Mouse (Mus musculus): ENCODE data around the gene Wnt2b.

GRCm38 (mm10) chr3:104994415-104994841 is 32.7 kb upstream of the Wnt2b start:
- no peak for TF ChIP-seq CTCF (IDR thresholded peaks at IDR 0.05; ENCODE audit: low read depth, low read length)
- TF ChIP-seq POLR2A (IDR thresholded peaks at IDR 0.05; ENCODE audit: borderline replicate concordance, low read depth, low read length) = no peak
